Mouse (Mus musculus) kidney, postnatal 14 days (tissue): ENCODE measurements around the gene Cdk19.
A peak's percentile ranks its signal among the peaks of the same experiment; 100 is the strongest.

ENCODE experiments used
- DNase-seq: peaks from one replicate; pipeline ENCODE4 v3.0.0; 2022; ENCODE audit warnings: mixed read lengths

Cdk19 gene

DNA sequence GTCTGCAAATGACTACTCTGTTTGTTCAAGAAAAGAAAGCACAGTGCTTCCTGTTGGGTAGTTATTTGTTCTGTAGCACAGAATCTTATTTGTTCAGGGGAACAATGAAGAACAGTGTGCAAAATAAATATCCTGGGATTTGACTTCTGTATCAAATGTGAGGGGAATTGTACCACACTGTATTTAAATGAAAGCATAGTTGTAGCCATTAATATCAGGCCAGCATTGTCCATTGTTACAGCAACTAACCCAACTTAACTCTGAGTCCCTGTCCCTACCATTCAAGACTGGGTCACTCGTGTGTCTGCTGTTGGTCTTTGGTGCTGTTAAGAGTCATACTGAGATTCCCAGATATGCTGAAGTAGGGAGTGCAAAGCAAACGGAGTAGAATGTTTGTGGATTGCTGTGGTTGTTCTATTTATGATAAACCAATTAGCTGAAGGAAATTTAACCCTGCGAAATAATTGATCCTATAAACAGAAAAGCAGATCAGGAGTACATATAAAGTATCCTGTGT lies 106.8 kb downstream of the Cdk19 start:
- no peak for DNase-seq

DNA sequence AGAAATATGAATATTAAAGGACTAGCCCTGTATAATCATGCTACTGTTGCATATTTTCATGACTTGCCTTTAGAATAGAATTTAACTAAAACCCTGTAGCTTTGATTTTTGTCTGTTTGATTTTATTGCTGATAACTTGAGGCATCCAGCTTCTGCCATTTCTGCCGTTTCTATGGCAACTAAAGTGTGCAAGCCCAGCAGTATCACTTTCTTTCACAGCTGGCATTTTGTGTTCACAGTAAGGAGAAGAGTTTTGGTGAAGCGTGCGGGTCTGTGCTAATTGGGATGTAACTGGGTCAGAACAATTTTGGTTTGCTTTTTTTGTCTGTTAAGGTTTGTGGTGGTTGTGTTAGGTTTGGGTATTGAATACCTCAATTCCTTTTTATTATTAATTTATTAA lies 107.3 kb downstream of the Cdk19 start:
- DNase-seq = no peak

DNA sequence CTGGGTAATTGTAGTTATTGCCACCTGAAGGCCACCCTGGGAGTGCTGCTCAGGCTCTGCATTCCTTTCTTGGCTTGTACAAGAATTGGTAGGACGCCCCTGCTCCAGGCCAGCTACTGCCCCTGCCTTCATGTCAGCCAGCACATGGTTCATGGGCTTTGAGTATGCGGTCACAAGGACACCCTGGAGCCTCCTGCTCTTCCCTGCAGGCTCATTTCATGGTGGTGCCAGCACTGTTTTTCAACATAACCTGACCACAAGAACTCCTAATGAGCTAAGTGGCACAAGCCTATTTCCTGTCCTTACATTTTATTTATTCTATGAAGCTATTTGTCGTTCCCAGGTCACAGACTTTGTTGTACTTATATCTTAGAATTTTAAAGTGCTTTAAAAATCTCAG lies 107.9 kb downstream of the Cdk19 start:
- DNase-seq = no peak

DNA sequence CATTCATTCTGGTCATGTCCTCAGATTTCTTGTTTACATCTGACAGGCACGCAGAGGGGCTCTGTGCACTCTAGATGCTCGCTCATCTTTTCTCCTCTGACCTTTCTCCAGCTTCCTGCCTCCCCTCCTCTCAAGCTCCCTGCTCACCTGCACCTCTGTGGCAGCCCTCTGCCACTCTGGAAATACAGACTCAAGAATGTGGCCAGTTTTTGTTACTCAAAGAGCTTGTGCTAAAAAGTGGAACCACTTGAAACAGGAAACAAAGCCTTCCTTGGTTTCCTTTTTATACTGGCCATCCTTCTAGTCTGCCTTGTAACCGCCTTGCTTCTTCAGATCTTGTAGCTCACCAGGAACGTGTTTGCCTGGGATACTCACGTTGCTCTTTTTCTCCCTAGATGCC lies 108.6 kb downstream of the Cdk19 start:
- no peak for DNase-seq

DNA sequence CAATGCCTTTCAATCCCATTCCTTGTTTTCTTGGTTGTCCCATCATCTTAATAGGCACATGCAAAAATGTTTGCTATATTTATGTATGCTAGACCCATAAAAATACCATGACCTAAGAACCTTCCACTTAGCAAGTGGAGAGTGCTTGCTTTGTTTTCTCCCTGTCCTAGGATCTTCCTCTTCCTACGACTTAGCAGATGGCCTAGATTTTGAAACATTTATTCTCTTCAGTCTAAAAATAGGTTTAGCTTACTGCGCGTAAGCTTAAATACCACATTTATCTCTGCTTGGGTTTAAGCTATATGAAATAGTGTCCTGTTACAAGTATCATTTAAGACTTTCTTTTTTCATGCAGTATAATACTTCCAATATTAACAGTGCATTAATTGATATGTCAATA lies 109.1 kb downstream of the Cdk19 start:
- no peak for DNase-seq

DNA sequence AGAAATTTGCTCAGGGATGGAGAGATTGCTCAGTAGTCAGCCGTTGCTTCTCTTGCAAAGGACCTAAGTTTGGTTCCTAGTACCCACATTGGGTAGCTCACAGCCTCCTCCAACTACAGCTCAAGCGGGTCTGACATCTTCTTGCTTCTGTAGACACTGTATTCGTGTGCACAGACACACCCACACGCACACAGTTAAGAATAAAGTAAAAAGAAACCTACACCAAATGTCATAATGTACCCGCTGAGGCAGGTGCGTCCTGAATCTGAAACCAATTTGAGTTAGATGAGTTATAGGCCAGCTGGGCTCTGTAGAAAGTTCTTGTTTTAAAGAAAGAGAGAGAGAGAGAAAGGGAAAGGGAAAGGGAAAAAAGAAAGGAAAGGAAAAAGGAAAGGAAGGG lies 110.2 kb downstream of the Cdk19 start:
- DNase-seq = no peak

DNA sequence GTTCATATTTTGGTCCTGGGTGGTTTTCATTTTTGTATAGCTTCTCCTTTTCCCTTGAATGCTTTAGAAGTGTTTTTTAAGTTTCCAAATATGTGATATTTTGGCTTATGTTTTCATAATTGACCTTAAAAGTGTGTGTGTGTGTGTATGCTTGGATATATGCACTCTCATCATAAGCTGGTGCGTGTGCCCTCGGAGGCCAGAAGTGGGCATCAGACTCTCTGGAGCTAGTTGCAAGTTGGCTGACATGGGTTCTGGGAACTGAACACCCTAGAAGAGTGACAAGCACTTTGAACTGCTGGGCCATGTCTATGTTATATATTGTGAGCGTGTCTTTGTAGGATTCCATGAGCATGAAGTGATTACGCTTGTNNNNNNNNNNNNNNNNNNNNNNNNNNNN lies 110.8 kb downstream of the Cdk19 start:
- no peak for DNase-seq

DNA sequence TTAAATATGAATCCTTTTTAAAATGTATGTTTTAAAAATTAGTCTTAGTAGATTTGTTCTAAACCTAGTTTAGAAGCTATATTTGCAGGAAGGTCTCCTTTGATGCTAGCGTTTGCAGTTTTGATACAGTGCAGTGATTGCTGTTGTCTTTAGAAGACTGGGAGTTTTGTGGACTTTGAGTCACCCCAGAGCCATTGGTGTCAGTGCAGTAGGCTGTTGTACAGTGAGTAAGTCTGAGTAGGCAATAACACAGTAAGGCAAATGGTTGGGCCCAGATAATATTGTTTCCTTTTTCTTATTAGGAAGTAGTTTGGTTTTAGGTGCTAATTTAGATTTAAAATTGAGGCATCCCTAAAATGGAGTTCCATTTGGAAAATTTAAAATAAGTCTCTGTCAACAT lies 117.8 kb downstream of the Cdk19 start:
- no peak for DNase-seq

DNA sequence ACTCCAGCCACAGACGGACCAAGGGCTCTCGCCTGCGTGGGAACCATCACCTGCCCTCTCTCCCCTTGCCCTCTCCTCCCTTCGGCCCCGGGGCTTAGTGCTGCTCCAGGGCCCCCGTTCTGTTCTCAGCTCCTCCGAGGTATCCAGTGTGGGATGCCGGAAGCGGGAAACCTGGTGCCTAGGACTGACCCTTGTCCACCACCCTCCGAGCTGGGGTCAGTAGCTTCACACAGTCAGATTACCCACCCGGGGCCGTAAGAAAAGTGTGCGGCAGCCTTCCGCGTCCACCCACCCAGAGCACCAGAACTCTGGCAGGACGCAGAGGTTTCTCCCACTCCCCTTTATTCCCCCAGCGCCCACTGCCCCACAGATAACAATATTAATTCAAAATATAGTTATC lies 119.8 kb downstream of the Cdk19 start:
- no peak for DNase-seq

DNA sequence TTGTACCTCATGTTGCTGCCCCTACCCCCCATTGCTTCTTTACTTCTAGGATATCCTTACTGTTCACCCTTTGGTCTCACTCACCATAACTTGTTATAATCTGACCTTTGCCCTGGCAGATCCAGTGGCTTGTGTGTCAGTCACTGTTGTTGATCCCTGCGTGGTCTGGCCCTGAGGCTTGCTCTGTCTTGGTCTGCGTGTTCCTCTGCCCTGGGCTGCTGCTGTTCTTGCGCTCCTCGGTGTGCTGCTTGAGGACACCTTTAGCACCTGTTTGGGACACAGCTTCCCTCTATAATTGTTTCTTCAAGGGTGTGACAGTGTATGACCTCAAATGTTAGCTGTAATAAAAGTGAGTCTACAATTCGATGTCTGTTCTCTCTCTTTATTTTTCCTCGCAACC lies 122.0 kb downstream of the Cdk19 start:
- DNase-seq = no peak

DNA sequence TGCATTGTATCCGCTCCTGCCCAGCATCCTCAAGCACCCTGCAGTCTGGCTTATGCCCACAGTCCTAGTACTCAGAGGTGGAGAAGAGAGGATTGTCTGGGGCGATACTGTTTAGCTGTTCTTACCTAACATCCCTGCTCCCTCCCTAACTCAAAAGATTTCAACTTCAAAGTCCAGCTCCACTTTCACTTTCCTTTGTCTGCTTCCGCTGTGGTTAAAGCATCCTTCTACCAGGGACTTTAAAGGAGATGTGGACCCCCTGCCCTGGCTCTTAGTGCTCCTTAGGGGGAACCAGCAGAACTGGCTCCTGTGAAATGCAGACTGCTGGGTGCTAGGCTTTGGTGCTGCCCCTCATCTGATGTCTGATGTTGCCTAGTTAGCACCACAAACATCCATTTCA lies 122.9 kb downstream of the Cdk19 start:
- DNase-seq = no peak

DNA sequence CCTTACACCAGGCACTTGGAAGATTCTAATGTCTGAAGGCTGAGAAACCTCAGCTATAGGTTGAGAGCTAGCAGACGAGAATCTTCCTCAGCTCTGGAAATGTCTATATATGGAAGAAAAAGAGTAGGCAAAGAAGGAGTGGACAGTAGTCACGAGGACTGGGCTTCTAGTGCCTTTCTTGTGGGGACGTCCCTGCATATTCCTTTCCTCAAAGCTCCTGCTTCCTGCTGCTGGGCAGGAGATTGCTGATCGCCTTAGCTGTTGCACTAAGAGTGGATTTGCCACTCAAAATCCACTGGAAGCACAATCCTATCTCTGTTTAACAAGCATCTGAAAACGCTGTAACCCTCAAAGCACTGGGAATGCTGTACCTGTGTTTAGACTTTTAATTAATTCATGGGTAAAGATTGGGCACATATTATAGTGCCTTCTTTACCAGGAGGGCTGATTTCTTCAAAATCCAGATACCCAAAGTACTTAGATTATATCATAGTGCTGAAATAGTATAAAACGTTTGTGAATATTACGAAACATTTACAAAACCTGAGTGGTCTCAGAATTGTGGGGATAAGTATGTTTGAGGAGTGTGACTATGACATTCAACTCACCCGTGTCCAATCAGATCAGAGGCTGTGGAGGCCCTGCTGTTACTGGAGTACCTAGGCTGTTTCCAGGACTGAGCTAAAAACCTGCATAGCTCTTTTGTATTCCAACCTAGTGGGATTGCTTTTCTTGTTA lies 128.0 kb downstream of the Cdk19 start:
- DNase-seq = no peak

DNA sequence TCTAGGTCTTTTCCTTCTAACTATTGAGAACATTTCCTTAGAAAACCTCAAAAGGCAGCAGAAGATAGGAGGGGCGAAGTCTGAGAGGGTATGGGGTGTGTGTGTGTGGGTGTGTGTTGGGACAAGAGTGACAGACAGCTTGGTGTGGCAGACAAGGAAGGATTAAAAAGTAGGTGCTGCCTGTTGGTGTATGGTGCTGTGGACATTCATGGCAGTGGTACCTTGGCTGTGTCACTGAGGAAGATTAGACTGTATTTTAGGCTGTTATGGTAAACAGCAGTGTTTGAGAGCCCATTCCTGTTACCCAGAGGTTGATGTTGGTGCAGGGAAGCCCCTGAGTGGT lies 128.5 kb downstream of the Cdk19 start:
- DNase-seq = no peak

DNA sequence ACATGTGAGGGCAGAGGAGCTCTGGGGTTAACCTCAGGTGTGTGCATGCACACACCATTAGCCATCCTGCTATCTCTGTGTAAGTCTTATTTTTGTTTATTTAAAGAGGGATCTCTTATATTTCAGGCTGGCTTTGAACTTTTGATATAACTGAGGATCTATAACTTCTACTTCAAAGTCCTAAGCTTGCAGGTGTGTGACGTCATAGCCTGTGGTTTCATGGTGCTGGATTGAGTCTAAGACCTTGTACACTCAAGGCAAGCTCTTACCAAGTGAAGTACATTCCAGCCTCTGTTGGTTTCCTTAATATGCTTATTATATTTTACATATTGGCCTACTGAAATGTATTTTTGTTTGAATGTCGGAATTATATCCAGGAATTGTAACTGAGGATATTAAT lies 129.8 kb downstream of the Cdk19 start:
- DNase-seq = no peak

DNA sequence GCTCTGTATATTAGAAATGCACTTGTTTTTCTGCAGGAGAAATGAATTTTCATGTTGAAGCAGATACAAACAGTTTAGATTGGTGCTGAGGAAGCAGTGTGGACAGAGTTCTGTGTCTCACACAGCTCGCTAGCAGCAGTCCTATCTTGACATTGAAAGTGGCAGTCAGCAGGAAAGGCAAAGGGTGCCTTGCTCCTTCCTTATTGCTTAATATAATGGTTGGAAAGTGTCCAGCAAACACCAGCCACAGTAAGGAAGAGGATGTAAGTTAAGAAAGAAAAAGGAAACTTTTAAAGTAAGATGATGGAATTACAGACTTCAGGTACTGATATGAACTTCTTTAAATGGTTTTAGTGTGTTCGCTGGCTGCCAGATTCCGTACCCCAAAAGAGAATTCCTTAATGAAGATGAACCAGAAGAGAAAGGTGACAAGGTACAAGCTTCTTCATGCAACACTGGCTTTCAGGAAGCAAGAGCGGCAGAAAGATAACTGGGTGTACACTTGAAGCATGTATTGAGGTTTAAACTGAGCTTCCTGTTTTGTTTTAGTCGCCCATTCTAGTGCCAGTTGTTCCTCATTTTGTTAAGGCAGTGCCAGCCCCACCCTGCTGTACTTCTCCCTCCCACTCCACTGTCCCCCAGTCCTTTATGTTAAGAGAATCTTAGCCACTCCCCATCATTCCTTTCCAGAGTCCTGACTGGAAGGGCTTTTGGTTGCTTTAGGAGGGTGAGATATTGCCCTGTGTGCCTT lies 137.3 kb downstream of the Cdk19 start:
- peak; percentile 24 for DNase-seq

DNA sequence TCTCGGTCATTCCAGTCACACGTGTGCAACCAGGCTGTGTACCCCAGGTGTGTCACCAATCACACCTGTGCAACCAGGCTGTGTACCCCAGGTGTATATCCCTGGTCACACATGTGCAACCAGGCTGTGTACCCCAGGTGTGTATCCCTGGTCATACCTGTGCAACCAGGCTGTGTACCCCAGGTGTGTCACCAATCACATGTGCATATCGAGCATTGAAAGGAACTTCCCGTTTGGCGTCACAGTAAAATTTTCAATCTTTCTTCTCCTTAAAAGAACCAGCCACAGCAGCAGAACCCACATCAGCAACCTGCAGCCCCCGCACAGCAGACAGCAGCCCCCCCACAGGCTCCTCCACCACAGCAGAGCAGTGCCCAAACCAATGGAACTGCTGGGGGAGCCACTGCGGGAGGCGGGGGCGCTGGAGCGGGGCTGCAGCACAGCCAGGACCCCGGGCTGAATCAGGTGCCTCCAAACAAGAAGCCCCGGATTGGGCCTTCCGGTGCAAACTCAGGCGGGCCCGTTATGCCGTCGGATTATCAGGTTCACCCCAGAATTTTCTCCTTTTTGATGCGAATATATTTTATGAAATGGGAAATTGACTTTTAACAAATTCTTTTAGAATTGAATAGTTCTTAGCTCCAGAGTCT lies 138.2 kb downstream of the Cdk19 start:
- DNase-seq = no peak

DNA sequence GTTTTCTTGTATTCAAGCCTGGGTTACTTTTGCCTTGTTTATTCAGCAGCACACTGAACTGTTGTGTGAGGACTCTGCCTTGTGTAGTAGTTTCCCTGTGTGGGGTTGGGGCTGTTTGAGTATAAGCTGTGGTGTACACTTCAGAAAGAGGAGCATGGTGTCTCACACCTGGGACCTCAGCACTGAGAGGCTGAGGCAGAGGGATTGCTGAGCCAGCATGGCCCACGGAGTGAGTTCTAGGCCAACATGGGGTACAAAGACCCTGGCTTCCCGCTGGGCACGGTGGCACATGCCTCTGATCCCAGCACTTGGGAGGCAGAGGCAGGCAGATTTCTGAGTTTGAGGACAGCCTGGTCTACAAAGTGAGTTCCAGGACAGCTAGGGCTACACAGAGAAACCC lies 139.3 kb downstream of the Cdk19 start:
- DNase-seq = no peak

DNA sequence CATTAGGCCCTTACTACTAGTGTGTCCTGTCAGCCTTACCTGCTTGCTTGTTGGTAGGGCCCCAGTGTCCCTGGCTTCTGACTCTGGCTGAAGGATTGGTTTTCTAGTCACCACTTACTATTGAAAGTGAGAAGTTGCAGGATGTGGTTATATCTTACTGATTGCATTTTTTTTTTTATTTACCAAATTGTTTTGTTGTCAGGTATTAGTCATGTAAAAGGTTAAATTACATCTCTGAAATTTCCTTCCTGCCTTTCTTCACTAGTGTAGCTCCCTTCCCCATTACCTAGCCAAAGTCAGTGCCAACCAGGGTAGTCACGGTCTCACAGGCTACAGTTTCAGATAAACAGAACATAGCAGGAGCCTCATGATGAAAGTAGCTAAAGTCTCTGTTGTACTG lies 139.9 kb downstream of the Cdk19 start:
- no peak for DNase-seq

DNA sequence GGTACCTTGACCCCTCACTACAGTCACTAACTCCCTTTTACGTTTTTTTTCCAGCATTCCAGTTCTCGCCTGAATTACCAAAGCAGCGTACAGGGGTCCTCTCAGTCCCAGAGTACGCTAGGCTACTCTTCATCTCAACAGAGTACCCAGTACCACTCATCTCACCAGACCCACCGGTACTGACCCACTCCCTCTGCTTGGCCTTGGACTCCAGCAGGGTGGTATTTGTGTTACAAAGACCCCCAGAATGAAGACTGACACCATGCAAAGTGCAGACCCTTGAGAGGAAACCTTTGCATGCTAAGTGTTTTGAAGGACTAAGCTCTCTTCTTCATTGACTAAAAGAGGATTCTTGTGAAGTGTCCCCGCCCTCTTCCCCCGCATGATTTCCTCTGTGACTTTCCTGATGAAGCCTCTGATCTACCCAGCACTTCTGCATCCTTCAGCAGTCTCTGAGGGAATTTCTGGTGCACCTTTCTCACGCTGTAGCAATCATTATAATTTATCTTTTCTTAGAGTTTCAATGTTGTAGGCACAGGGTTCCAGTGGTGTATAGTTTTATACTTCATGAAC lies 140.3 kb downstream of the Cdk19 start:
- DNase-seq = no peak

DNA sequence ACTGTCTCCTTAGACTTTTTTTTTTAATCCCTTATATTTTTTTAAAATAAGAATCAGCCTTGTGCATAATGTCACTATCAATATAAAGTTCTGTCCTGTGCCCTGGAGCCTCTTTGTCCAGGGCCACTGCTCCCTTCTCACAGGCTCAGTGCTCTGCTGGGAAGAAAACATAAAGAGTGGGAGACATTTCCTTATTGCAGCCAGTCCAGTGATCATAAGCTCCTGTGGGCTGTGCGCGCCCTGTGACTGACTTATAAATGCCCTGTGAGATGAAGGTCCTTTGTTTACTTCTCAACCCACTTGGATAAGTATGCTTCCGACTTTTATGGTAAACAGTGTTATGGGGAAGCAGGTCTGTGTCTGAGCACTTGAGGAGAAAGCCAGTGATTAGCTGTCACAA lies 142.2 kb downstream of the Cdk19 start:
- no peak for DNase-seq

DNA sequence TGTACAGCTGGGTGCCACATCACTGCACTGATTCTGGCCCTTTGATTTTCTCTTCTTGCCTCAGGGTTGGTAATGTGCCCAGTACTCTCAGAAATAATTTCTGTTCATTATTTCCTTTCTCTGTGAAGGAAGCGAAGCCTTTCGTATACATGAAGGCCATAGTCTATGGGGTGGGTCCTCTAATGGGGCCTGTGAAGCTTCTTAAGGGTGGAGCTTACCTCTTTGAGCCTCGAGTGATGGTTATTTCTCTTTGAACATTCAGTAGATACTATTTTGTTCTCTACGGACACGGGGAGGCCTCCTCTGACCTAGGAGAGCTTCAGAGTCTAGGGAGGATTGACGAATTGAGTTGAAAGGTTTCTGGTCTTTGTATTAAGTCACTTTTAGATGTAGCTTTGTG lies 142.9 kb downstream of the Cdk19 start:
- no peak for DNase-seq

DNA sequence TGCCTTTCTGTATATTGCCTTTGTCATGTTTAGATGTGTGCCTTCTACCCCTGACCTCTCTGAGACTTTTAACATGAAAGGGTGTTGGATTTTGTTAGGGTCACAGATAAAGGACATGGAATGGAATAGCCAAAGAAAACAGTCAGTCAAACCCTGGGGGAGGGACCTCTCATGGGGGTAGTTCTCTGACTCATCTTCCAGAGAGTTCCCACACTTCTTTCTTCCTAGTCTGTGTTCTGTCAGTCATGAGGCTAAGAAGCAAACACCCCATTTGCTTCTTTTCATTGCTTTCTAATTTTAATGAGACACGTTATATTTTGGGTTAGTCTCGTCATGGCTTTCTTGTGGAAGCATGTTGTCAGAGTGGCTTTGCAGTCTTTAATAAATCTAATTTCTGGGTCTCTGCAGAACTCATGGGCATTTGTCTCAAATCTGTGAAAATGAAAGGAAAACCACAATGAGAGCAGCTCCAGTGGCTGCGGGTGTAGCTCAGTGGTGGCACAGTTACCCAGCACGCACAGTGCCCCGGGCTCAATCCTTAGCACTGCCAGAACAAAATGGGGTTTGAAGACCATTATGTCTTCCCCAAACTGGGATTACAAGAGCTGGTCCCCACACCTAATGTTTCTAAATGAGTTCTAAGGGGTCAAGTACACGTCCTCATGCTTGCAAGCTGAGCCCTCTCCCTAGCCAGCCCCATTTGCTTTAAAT lies 149.9 kb downstream of the Cdk19 start:
- DNase-seq = no peak

DNA sequence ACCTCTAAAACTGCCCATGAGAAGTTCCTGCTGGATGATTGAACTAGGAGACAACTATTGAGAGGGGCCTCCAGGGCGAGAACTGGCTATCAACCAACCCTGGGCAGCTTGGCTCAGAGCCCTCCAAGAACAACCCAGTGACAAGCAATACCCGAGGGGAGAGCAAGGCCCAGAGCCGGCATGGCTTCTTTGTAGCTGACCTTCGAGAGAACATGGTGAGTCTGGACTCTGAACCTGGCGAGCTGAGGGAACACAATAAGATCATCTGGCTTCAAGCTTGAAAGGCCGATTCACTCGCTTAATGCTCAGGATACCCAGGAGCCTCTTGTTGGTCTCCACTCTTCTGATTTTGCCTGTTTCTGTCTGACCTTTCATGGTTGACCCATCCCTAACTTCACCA lies 151.8 kb downstream of the Cdk19 start:
- DNase-seq = no peak
